Mouse (Mus musculus) bone marrow macrophage, adult 2 months (primary cell): ENCODE measurements around the gene Vps54. TPM values are rescaled to one million over a fixed set of nuclear protein-coding genes. Genes with fewer than 3 reads are reported as not detected.
"Not testable (repeated sequence)": the region's sequence is repeated elsewhere in the genome, so short reads cannot be mapped to it uniquely, and the experiment has no call there.

Experiments
- H3K27ac ChIP-seq: 2 replicates; pipeline ENCODE4 v1.5.1; 2012; ENCODE audit warnings: low read depth, low read length; ENCODE audit not compliant: insufficient read depth
- H3K4me1 ChIP-seq: 2 replicates; pipeline ENCODE4 v1.6.1; 2012; ENCODE audit warnings: low read length; ENCODE audit not compliant: control insufficient read depth, insufficient read depth
- H3K4me3 ChIP-seq: 2 replicates; pipeline ENCODE4 v1.5.1; 2012; ENCODE audit warnings: mild to moderate bottlenecking, low read length, moderate library complexity; ENCODE audit not compliant: insufficient read depth
- CTCF ChIP-seq: IDR thresholded peaks from 2 replicates; pipeline ENCODE4 v1.5.1; 2012; ENCODE audit warnings: low read depth, mild to moderate bottlenecking, low read length, moderate library complexity
- POLR2A ChIP-seq: IDR thresholded peaks from 2 replicates; pipeline ENCODE4 v1.6.1; 2012; ENCODE audit warnings: mild to moderate bottlenecking, low read depth, low read length, borderline replicate concordance
- polyA plus RNA-seq: library from polyadenylated mRNA; stranded (reverse); fragments of >200 nt; gene quantifications from 2 replicates; pipeline ENCODE4 v1.2.4, GENCODE M21; 2012; ENCODE audit not compliant: missing spikeins, insufficient read depth, insufficient read length

Vps54 gene
- polyA plus RNA-seq, result 32.8 and 33.2 TPM in 2 replicates

GRCm38 (mm10) chr11:21239021-21239661 is at the start of gene Vps54:
TSS of gene Vps54 (plus strand) at chr11:21239281.
- TF ChIP-seq POLR2A (no peak), CTCF (no peak)
- H3K4me1 ChIP-seq, result peaks cover 11% of the 10 kb centered on the region

GRCm38 (mm10) chr11:21191821-21192220 is 47.3 kb upstream of the Vps54 start:
- not testable (repeated sequence) for H3K4me3 ChIP-seq, H3K27ac ChIP-seq, H3K4me1 ChIP-seq

More at GRCm38 (mm10) chr11:21239021-21239661, at the start of gene Vps54:
- Histone ChIP-seq H3K27ac (peak within 1 kb of the TSS; percentile 78), H3K4me3 (peak within 1 kb of the TSS; percentile 89)

GRCm38 (mm10) chr11:21194851-21195250 is 44.2 kb upstream of the Vps54 start:
- no peak overlapping the region for H3K4me3 ChIP-seq
- no peak for TF ChIP-seq POLR2A
- H3K4me1 ChIP-seq, result peaks cover 17% of the 10 kb centered on the region
- no peak overlapping the region for H3K27ac ChIP-seq

DNA sequence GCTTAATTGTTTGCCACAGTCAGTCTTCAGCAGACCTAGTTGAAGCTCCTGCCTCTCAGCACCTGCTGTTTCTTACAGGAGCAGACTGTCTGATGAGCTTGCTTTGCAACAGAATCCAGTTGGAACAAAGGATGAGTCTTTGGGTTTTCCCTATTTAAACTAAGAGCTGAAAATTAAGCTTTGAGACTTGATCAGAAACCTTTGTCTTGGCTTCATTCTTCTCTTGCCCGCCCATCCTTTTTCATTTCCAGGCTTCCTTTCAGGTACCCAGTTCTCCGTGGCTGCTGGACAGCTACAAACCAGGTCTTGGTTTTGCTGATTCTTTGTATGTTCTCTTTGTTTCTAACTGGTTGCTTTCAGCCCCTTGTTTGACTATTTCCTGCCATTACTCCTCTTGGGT is 30.0 kb upstream of the Vps54 start:
- Histone ChIP-seq H3K4me3 (no peak overlapping the region), H3K27ac (no peak overlapping the region), H3K4me1 (no peaks in the 10 kb centered on the region)
- TF ChIP-seq POLR2A, result no peak
- no peak for TF ChIP-seq CTCF

DNA sequence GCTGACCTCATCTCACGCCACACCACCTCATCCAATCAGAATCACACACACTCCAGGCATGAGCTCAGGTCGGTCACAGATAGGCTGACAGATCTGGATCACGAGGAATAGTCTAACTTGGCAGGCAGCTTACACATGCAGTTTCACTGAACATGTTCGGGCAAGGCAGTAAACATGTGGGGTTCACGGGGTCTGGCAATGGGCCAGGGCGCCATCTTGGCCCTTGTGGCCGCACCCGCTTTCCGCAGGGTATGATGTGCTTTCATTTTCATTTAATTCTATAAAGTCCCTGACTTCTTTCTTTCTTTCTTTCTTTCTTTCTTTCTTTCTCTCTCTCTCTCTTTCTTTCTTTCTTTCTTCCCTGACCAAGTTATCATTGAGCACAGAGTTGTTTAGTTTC is 29.4 kb upstream of the Vps54 start:
- H3K4me1 ChIP-seq, H3K27ac ChIP-seq, H3K4me3 ChIP-seq: not testable (repeated sequence)

DNA sequence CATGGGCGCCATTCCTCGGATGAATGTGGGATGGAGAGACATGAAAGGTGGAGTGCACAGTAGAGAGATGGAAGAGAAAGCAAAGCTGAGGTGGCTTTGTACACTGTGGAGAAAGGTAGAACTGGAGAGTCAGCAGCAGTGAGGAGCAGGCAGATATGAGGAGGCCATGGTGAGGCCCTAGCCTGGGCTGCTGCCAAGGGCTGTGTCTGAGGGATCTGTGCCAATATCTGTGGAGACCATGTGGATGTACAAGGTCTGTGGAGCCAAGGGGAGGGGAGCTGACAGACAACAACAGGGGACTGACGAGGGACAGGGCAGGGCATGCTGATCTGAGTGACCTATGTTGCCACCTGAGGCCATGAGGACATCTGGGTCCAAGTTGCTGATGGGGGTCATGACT is 21.7 kb upstream of the Vps54 start:
- H3K27ac ChIP-seq, result no peak overlapping the region
- TF ChIP-seq POLR2A (no peak), CTCF (no peak)
- no peak overlapping the region for H3K4me3 ChIP-seq
- H3K4me1 ChIP-seq, result peaks cover 18% of the 10 kb centered on the region

DNA sequence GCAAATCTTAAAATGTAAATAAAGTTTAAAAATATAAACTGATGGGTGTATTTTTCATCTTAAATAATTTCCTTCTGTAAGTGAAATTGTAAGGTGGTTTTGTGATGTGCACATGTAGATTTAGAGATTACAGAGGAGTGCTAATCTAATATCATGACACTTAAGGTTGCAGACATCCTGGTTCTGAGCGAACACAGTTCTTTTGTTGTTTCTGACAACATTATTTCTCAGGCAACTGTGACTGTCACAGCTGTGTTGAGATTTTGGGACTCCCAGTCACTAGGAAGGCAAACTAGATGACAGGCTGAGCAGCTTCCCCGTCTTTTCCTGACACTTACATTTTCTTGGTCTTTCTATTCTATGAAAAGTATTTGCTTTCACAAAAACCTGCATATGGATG is 19.8 kb upstream of the Vps54 start:
- no peak for TF ChIP-seq POLR2A

DNA sequence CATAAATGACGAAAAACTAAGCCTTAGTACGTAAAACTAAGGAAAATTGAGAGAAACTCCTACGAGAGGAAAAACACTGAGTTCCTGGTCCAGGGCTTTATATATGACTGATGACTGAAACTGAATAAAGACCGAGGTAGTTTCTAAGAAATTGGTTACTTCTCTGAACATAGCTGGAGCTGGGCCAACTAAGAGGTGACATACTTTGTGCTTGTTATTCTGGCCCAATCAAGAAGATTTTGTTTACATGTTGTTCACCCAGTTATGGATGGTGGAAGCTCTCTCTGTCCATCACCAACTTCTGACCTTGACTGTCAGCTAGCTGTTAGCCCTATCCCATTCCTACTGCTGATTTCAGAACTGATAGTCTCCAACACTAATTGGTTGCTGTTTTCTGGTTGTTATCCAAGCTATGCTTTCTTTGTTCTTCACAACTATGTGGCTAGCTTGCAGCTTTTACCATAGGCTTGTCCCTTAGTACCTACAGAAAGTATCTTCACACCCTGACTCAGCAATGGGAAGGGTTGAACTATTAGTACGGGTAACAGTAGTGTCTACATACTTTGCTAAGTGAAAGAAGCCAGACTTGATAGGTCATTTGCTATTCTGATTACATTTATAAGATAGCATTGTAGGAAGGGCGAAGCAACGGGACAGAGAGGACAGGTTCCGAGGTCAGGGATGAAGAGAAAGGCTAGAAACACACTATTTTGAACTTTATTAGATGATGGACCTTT is 19.1 kb upstream of the Vps54 start:
- no peak overlapping the region for H3K27ac ChIP-seq
- H3K4me3 ChIP-seq, result no peak overlapping the region
- H3K4me1 ChIP-seq, result peaks cover 33% of the 10 kb centered on the region
- TF ChIP-seq POLR2A (no peak), CTCF (no peak)

More for the DNA sequence above, 19.8 kb upstream of the Vps54 start:
- Histone ChIP-seq H3K4me1 (peaks cover 33% of the 10 kb centered on the region), H3K27ac (no peak overlapping the region), H3K4me3 (no peak overlapping the region)

- TF ChIP-seq POLR2A (no peak), CTCF (no peak)
- Histone ChIP-seq H3K27ac (no peak overlapping the region), H3K4me3 (no peak overlapping the region), H3K4me1 (peaks cover 35% of the 10 kb centered on the region)
These were observed 18.3 kb upstream of the Vps54 start for GRCm38 (mm10) chr11:21220754-21221153.

DNA sequence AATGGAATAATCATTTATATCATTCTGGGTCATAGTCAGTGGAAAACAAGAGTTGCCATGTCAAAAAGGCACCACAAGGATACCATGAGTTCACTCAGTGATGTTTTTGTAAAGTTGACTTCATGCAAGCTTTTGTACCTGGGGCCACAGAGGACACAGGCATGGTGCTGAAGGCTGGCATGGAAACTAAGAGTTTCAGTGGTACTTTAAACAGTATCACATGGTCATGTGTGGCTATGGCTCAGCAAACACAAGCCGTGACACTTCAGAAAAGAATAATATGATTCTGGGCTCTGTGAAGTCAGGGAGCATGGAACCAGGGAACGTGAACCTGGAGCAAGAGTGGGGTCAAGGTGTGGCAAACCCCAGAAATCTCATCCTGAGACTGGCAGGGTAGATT is 17.7 kb upstream of the Vps54 start:
- TF ChIP-seq POLR2A (no peak), CTCF (no peak)
- Histone ChIP-seq H3K4me1 (peaks cover 37% of the 10 kb centered on the region), H3K27ac (no peak overlapping the region), H3K4me3 (no peak overlapping the region)

DNA sequence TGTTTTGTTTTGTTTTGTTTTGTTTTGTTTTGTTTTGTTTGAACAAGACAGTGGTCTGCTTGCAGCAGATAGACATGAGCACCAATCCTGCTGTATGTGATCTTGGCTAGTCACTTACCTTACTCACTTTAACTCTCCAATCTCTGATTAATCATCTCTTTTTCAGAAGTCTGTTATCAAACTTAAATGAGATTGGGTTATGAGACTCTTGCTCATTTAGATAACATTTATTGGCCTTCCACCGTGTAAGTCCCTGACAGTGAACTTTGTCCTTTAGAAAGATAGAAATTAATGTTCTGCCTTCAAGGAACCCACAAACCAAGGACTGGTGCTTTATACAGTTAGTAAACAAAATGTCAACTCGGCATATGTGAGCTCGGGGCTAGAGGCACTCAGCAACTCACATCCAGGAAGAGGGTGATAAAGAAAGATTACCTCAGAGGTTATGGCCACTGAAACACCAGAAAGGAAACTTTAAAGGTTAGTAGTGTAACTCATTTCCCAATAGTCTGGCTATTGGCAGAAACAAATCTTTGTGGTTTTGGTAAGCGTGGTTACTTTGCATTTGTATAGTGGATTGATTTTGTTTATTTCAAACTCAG is 16.4 kb upstream of the Vps54 start:
- H3K27ac ChIP-seq, result peak overlapping the region; percentile 94
- H3K4me1 ChIP-seq, result peaks cover 38% of the 10 kb centered on the region

More for the DNA sequence above, 16.4 kb upstream of the Vps54 start:
- H3K4me3 ChIP-seq, result no peak overlapping the region
- TF ChIP-seq CTCF (no peak), POLR2A (no peak)
